Mouse (Mus musculus) thymus, adult 2 months (tissue): ENCODE data around the gene Retreg2. TPM values are rescaled to one million over a fixed set of nuclear protein-coding genes. Genes with fewer than 3 reads are reported as not detected.

ENCODE experiments used
- DNase-seq: peaks from one replicate; pipeline ENCODE4 v3.0.0; 2021
- H3K27ac ChIP-seq: fragments of 200-500 bp; 2 replicates; pipeline ENCODE4 v1.5.1; 2012; ENCODE audit warnings: low read length, control low read depth; ENCODE audit not compliant: control insufficient read depth, insufficient read depth
- H3K27me3 ChIP-seq: fragments of 200-500 bp; 2 replicates; pipeline ENCODE4 v1.6.1; 2012; ENCODE audit warnings: mild to moderate bottlenecking, low read length, moderate library complexity, mixed read lengths; ENCODE audit not compliant: control insufficient read depth, insufficient read depth
- H3K36me3 ChIP-seq: fragments of 200-500 bp; 2 replicates; pipeline ENCODE4 v1.6.1; 2012; ENCODE audit warnings: mild to moderate bottlenecking, low read length, moderate library complexity; ENCODE audit not compliant: control insufficient read depth, insufficient read depth
- H3K4me1 ChIP-seq: fragments of 200-500 bp; replicated peaks from 2 replicates; pipeline ENCODE4 v1.6.1; 2012; ENCODE audit warnings: low read length; ENCODE audit not compliant: control insufficient read depth, insufficient read depth
- H3K4me3 ChIP-seq: fragments of 200-500 bp; 2 replicates; pipeline ENCODE4 v1.5.1; 2012; ENCODE audit warnings: mild to moderate bottlenecking, low read length, control low read depth, moderate library complexity; ENCODE audit not compliant: control insufficient read depth, insufficient read depth
- CTCF ChIP-seq: fragments of 200-500 bp; IDR thresholded peaks from 2 replicates; pipeline ENCODE4 v1.5.1; 2012; ENCODE audit warnings: mild to moderate bottlenecking, control low read depth, low read length, moderate library complexity, borderline replicate concordance; ENCODE audit not compliant: control insufficient read depth, poor library complexity, insufficient read depth; ENCODE audit errors: extremely low read depth
- POLR2A ChIP-seq: fragments of 200-500 bp; IDR thresholded peaks from 2 replicates; pipeline ENCODE4 v1.6.1; 2012; ENCODE audit warnings: mild to moderate bottlenecking, low read length, control low read depth, moderate library complexity; ENCODE audit not compliant: control insufficient read depth, poor library complexity, insufficient read depth; ENCODE audit errors: extremely low read depth
- WGBS: fragments of 180-500 bp; shearing (Covaris S2); methylation state at CpG from one replicate; pipeline ENCODE4 v1.1.7; 2018; 5-methylcytosine and 5-hydroxymethylcytosine counted together
- polyA plus RNA-seq: library from polyadenylated mRNA; depleted of rRNA; stranded (reverse); fragments of >200 nt; gene quantifications from 2 replicates; pipeline ENCODE4 v1.2.3, GENCODE M21; 2012

Gene Retreg2
- polyA plus RNA-seq, 1 experiment = 179 TPM

- DNase-seq = no peak
- TF ChIP-seq CTCF (no peak), POLR2A (no peak)
- WGBS = 97% methylated on average over 4 of the region's 4 CpGs
- Histone ChIP-seq H3K4me1 (no peaks in the 10 kb centered on the region), H3K4me3 (no peak overlapping the region), H3K36me3 (no peaks in the 10 kb centered on the region), H3K27me3 (no peaks in the 10 kb centered on the region), H3K27ac (no peak overlapping the region)
Measured at GRCm38 (mm10) chr1:75160256-75160617, 17.7 kb downstream of the Retreg2 start.

- Histone ChIP-seq H3K4me1 (peaks cover 6% of the 10 kb centered on the region), H3K27ac (peak overlapping the region; percentile 66), H3K4me3 (peak overlapping the region; percentile 65), H3K27me3 (no peaks in the 10 kb centered on the region; the same call in 1 of the 2 replicates), H3K36me3 (peaks cover 9% of the 10 kb centered on the region)
- no peak for TF ChIP-seq CTCF
- TF ChIP-seq POLR2A = no peak
- DNase-seq = no peak
- 8% methylated on average over 7 of the region's 7 CpGs for WGBS
Measured at GRCm38 (mm10) chr1:75168093-75168471, 25.5 kb downstream of the Retreg2 start.

GRCm38 (mm10) chr1:75168472-75169464 is 26.2 kb downstream of the Retreg2 start, which contains the start of gene Zfand2b:
TSS of gene Zfand2b (plus strand) at chr1:75168646.
- TF ChIP-seq CTCF (no peak), POLR2A (0 out of 2 replicates have a peak, but pooled peaks have one; percentile 25)
- Histone ChIP-seq H3K4me3 (peak within 1 kb of the TSS; percentile 65), H3K27me3 (no peaks in the 10 kb centered on the region; the same call in 1 of the 2 replicates), H3K4me1 (peaks cover 6% of the 10 kb centered on the region), H3K27ac (peak within 1 kb of the TSS; percentile 66), H3K36me3 (peaks cover 9% of the 10 kb centered on the region)
- DNase-seq = peak; percentile 99
- WGBS = 5% methylated on average over 59 of the region's 59 CpGs

- H3K4me1 ChIP-seq = peaks cover 9% of the 10 kb centered on the region
- peaks cover 5% of the 10 kb centered on the region; the same call in 1 of the 2 replicates for H3K36me3 ChIP-seq
- H3K27ac ChIP-seq = no peak overlapping the region
- H3K27me3 ChIP-seq = no peaks in the 10 kb centered on the region
- WGBS = 3% methylated on average over 23 of the region's 23 CpGs
- H3K4me3 ChIP-seq = peak overlapping the region; percentile 79
- TF ChIP-seq POLR2A (no peak), CTCF (no peak)
- DNase-seq = no peak
Measured at GRCm38 (mm10) chr1:75179334-75180104, 36.9 kb downstream of the Retreg2 start.

- H3K27ac ChIP-seq = no peak within 1 kb of the TSS
- TF ChIP-seq POLR2A = no peak
- TF ChIP-seq CTCF = no peak
- under 1% methylated on average over 31 of the region's 31 CpGs for WGBS
Measured at GRCm38 (mm10) chr1:75180105-75180590, 37.6 kb downstream of the Retreg2 start, which contains the start of gene Abcb6. TSS of gene Abcb6 (minus strand) at chr1:75180392.

GRCm38 (mm10) chr1:75180741-75181140 is 38.2 kb downstream of the Retreg2 start:
- H3K36me3 ChIP-seq = peaks cover 8% of the 10 kb centered on the region; the same call in 1 of the 2 replicates
- no peaks in the 10 kb centered on the region for H3K27me3 ChIP-seq
- no peak for DNase-seq
- no peak overlapping the region for H3K27ac ChIP-seq
- TF ChIP-seq POLR2A = no peak
- no peak for TF ChIP-seq CTCF
- no peak overlapping the region for H3K4me3 ChIP-seq
- peaks cover 9% of the 10 kb centered on the region for H3K4me1 ChIP-seq
- 56% methylated on average over 7 of the region's 7 CpGs for WGBS

More at GRCm38 (mm10) chr1:75180105-75180590, 37.6 kb downstream of the Retreg2 start, which contains the start of gene Abcb6:
- H3K4me3 ChIP-seq = peak within 1 kb of the TSS; percentile 79
- peak; percentile 85 for DNase-seq
- H3K27me3 ChIP-seq = no peaks in the 10 kb centered on the region
- peaks cover 5% of the 10 kb centered on the region; the same call in 1 of the 2 replicates for H3K36me3 ChIP-seq
- peaks cover 9% of the 10 kb centered on the region for H3K4me1 ChIP-seq
